In the genomic region with DNA sequence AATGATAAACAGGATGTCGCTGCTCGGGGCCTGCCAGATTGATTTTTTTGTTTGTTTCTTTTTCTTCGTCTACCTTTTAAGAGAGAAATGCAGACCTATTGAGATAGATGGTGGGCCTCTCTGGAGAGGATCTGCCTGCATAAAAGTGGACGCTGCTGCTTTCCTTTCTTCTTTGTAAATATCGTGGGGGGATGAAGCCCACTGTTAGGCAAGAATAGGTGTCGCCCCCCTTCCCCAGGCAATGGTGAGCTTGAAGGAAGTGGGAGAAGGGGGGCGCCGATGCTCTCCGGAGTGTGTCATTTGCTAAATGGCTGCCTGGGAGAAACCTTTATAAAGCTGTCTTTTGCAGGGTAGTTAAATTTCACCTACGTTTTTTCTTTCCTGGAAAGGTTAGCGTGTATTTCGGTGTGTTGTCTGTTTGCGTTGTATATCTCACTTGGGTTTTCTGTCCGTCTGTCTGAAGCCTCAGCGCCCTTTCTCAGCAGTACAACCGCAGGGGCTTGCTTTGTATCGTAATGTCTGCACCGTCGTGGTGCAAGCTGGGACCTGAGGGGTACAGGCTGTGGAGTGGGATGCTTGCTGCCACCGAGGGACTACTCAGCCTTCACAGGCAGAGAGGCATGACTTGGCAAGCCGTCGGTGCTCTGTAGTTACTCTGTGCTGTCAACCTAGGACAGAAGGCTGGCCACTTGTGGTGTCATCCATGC, we compare ENCODE assay signal across 8 mouse cellular contexts. TPM values are rescaled to one million over a fixed set of nuclear protein-coding genes. Genes with fewer than 3 reads are reported as not detected.
A peak's percentile ranks its signal among the peaks of the same experiment; 100 is the strongest.
DNase-seq lines count a peak whose midpoint lies in the region; ATAC-seq and TF ChIP-seq lines count a peak whose summit lies in the region.

No protein-coding gene starts in this region.

- peak; percentile 69 for ATAC-seq in erythroid progenitor cell, adult 5-6 weeks (replicated peaks; ENCODE audit: low FRiP score, poor library complexity, severe bottlenecking)
- no peak for ATAC-seq in intestine, embryonic 16.5 days

- H3K79me2 ChIP-seq in macrophage (ENCODE audit: inconsistent target), result peaks cover 54% of the 10 kb centered on the region

- under 1% methylated on average over 22 of the region's 22 CpGs for WGBS in intestine, embryonic 16.5 days
- WGBS in macrophage (ENCODE audit: missing documents), result under 1% methylated on average over 20 of the region's 22 CpGs

- DNase-seq in left cerebral cortex, adult 2 months (ENCODE audit: extremely low spot score in 1 of 2, low spot score in 2 of 2), result no peak
- no peak for DNase-seq in left cerebral cortex, adult 11 months (ENCODE audit: low spot score)
- DNase-seq in Muller cell, postnatal 12 days (ENCODE audit: inconsistent ontology term), result peak; percentile 50
- DNase-seq in splenic B cell, adult 2 months (ENCODE audit: low read depth, low spot score), result peak; percentile 31
- no peak for DNase-seq in right cerebral cortex, postnatal 36 days (ENCODE audit: low spot score in 2 of 2)

- no peak for TF ChIP-seq CTCF in left cerebral cortex, adult 2 months (IDR thresholded peaks at IDR 0.05)

- H3K4me1 ChIP-seq in intestine, embryonic 16.5 days (ENCODE audit: control insufficient read depth, insufficient read depth, low read length), result peaks cover 51% of the 10 kb centered on the region

- peak overlapping the region; percentile 90 for H3K4me2 ChIP-seq in intestine, embryonic 16.5 days (ENCODE audit: low read depth, low read length)

- intact Hi-C loops in left cerebral cortex, adult 2 months (cut with DNase I), result loop anchor here (1.0 to 2.0 kb wide), 2 partner anchors 23 to 35 kb away; no protein-coding TSS in a partner anchor

- peak overlapping the region; percentile 84 for H3K4me3 ChIP-seq in left cerebral cortex, adult 2 months
- peak overlapping the region; percentile 90 for H3K4me3 ChIP-seq in intestine, embryonic 16.5 days (ENCODE audit: low read length)
- H3K4me3 ChIP-seq in macrophage (ENCODE audit: inconsistent target), result peak overlapping the region; percentile 85

- H3K9ac ChIP-seq in intestine, embryonic 16.5 days (ENCODE audit: low read depth, low read length), result peak overlapping the region; percentile 98

- no peaks in the 10 kb centered on the region for H3K36me3 ChIP-seq in intestine, embryonic 16.5 days (ENCODE audit: control insufficient read depth, insufficient read depth, low read length)
- H3K36me3 ChIP-seq in macrophage (ENCODE audit: inconsistent target), result no peaks in the 10 kb centered on the region
- H3K36me3 ChIP-seq in splenic B cell, adult 2 months (ENCODE audit: control insufficient read depth, insufficient read depth, low read length, poor library complexity, severe bottlenecking), result no peaks in the 10 kb centered on the region

- H3K27me3 ChIP-seq in intestine, embryonic 16.5 days (replicated peaks; ENCODE audit: control insufficient read depth, insufficient read depth, low read length), result no peaks in the 10 kb centered on the region
- H3K27me3 ChIP-seq in splenic B cell, adult 2 months (ENCODE audit: control insufficient read depth, insufficient read depth, low read length, poor library complexity, severe bottlenecking), result no peaks in the 10 kb centered on the region

- peak overlapping the region; percentile 96 for H3K27ac ChIP-seq in left cerebral cortex, adult 2 months
- H3K27ac ChIP-seq in intestine, embryonic 16.5 days (ENCODE audit: low read length), result peak overlapping the region; percentile 98
- H3K27ac ChIP-seq in macrophage, result peak overlapping the region; percentile 36; the same call in 1 of the 2 replicates

- no peaks in the 10 kb centered on the region for H3K9me3 ChIP-seq in intestine, embryonic 16.5 days (ENCODE audit: control insufficient read depth, low read length)

RNA-seq across cellular contexts. Expression of a gene that starts 0.9 kb away (rescaled TPM):
- total RNA-seq in left cerebral cortex, adult 2 months (2021), result 100 to 1,000 TPM; 268 to 280 TPM
- total RNA-seq in erythroid progenitor cell, adult 5-6 weeks (2015; ENCODE audit: low replicate concordance), result 19.1 and 26.4 TPM in 2 replicates
- 11.1 and 25.3 TPM in 2 replicates for total RNA-seq in erythroid progenitor cell, adult 5-6 weeks (2017; ENCODE audit: low replicate concordance)
- 14.4 and 16.2 TPM in 2 replicates for polyA plus RNA-seq in intestine, embryonic 16.5 days (2015; fragmentation: Nextera tagmentation; extraction: Ambion mirVana)
- total RNA-seq in macrophage (2018; cell fraction: chromatin; rRNA removed), result 100 to 1,000 TPM in 8 of 26 experiments, 10 to 100 TPM in 18; 40.4 to 240 (median 83.4) TPM
- total RNA-seq in macrophage (2018; cell fraction: cytosol; rRNA removed), result 10 to 100 TPM; 22.1 to 56.8 (median 40.4) TPM
- 10 to 100 TPM; 46.0 to 87.3 (median 63.8) TPM for total RNA-seq in macrophage (2018; cell fraction: nucleus; rRNA removed)
- polyA plus RNA-seq in macrophage (2018), result 23.6 to 29.1 TPM (median 26.7 TPM) in 3 replicates

RNA-seq across cellular contexts. Expression of a gene that starts 56.5 kb away (rescaled TPM):
- total RNA-seq in left cerebral cortex, adult 2 months (2021), result 10 to 100 TPM; 26.8 to 29.3 TPM
- total RNA-seq in erythroid progenitor cell, adult 5-6 weeks (2015; ENCODE audit: low replicate concordance), result not detected in 2 replicates
- total RNA-seq in erythroid progenitor cell, adult 5-6 weeks (2017; ENCODE audit: low replicate concordance), result 0.26 TPM in 1 of 2 replicates, not detected in the other
- 4.0 and 5.0 TPM in 2 replicates for polyA plus RNA-seq in intestine, embryonic 16.5 days (2015; fragmentation: Nextera tagmentation; extraction: Ambion mirVana)
- total RNA-seq in macrophage (2018; cell fraction: chromatin; rRNA removed), result 1 to 10 TPM in 7 of 26 experiments, under 1 TPM in 8, not detected in 11; 0.36 to 3.1 (median 0.80) TPM
- total RNA-seq in macrophage (2018; cell fraction: cytosol; rRNA removed), result 1 to 10 TPM in 15 of 26 experiments, under 1 TPM in 11; 0.19 to 1.8 (median 1.3) TPM
- total RNA-seq in macrophage (2018; cell fraction: nucleus; rRNA removed), result 1 to 10 TPM in 10 of 26 experiments, under 1 TPM in 11, not detected in 5; 0.42 to 2.0 (median 0.98) TPM
- 0.75 to 1.4 TPM (median 0.87 TPM) in 3 replicates for polyA plus RNA-seq in macrophage (2018)

Comparison
In these comparisons a context has a peak if more than half of its experiments do, and no peak if none do; other contexts are left out.
1. DNase-seq: peak in Muller cell, postnatal 12 days (single experiment) and splenic B cell, adult 2 months (single experiment); none in left cerebral cortex, adult 2 months (0 of 2), left cerebral cortex, adult 11 months (single experiment) and right cerebral cortex, postnatal 36 days (0 of 2).
2. H3K27ac ChIP-seq: peak in every context shown above with its lines; median percentile 98 in intestine, embryonic 16.5 days; 96 in left cerebral cortex, adult 2 months; 36 in macrophage.
3. RNA of a gene that starts 0.9 kb away (total RNA-seq): 268 to 280 TPM in left cerebral cortex, adult 2 months; 11.1 to 26.4 TPM in erythroid progenitor cell, adult 5-6 weeks; every median in the first group is over 4 times any median in the second.
4. RNA of a gene that starts 56.5 kb away (total RNA-seq): 26.8 to 29.3 TPM in left cerebral cortex, adult 2 months; 0.26 TPM in erythroid progenitor cell, adult 5-6 weeks; every median in the first group is over 10 times any median in the second.
5. Peak in every context shown above with its lines, with median percentiles within 50 percentile points of each other: H3K4me3 ChIP-seq.